Mouse (Mus musculus): ENCODE measurements around the gene Gja4. TPM values are rescaled to one million over a fixed set of nuclear protein-coding genes. Genes with fewer than 3 reads are reported as not detected.
A peak's percentile ranks its signal among the peaks of the same experiment; 100 is the strongest.

Gene Gja4
- polyA plus RNA-seq, 1 experiment from 2014 or later = 58.3 TPM

DNA sequence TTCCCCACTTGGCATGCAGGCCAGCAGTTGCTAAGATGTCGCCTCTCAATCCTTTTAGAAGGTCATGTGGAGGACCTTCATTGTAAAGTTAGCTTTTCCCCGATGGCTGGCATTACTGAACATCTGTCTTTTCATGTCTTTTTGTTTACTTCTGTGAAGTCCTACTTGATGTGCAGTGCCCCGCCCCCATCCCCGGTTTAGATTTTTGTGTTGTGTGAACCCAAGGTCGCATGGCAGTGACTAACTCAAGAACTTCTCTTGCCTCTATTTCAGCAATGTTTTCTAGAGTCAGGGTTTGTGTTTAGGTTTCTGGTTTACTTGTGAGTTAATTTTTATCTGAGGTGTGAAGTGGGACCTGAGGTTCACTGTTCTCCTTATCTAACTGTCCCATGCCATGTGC is 21.2 kb downstream of the Gja4 start:
- Histone ChIP-seq H3K4me3 (ENCODE audit: low read depth, low read length) (no peak overlapping the region), H3K9me3 (ENCODE audit: low read length) (no peaks in the 10 kb centered on the region), H3K4me1 (ENCODE audit: insufficient read depth, low read depth, low read length) (no peaks in the 10 kb centered on the region), H3K36me3 (ENCODE audit: insufficient read depth, low read length) (no peaks in the 10 kb centered on the region), H3K9ac (replicated peaks; ENCODE audit: low read depth) (no peak overlapping the region), H3K4me2 (replicated peaks; ENCODE audit: low read depth, low read length) (no peak overlapping the region), H3K27ac (ENCODE audit: low read length) (no peak overlapping the region), H3K27me3 (replicated peaks; ENCODE audit: insufficient read depth, low read length) (no peaks in the 10 kb centered on the region)
- ATAC-seq = no peak
- TF ChIP-seq CTCF (IDR thresholded peaks at IDR 0.05) (no peak), EP300 (IDR thresholded peaks at IDR 0.05) (no peak)
- no peak for DNase-seq (ENCODE audit: low spot score)
- WGBS = 50% methylated on average over 5 of the region's 5 CpGs

DNA sequence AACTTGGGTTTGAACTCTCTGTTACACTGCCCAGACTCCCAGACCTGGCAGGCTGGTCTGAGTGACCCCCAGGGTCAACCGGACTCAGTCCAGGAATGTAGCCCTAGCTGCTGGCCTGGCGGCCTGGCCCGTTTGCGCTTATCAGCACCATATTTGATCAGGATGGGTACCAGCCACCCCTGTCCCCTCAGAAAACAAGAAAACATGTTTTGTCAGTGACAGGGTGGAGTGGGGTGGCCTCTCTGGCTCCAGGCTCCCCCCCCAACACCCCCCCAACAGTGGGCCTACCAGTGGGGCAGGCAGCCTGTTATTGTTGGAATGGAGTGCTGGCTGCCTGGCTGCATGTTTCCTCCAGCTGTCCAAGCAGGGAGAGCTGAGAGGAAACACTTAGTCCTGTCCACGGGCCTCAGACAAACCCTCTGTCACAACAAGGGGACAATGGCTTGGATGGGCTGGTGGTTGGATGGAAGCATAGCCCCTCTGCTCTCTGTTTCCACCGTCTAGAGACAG is 24.7 kb downstream of the Gja4 start:
- ATAC-seq (no peak), DNase-seq (ENCODE audit: low spot score) (no peak)
- Histone ChIP-seq H3K27me3 (replicated peaks; ENCODE audit: insufficient read depth, low read length) (no peaks in the 10 kb centered on the region), H3K9me3 (ENCODE audit: low read length) (no peaks in the 10 kb centered on the region), H3K4me2 (replicated peaks; ENCODE audit: low read depth, low read length) (no peak overlapping the region), H3K36me3 (ENCODE audit: insufficient read depth, low read length) (no peaks in the 10 kb centered on the region), H3K4me1 (ENCODE audit: insufficient read depth, low read depth, low read length) (no peaks in the 10 kb centered on the region), H3K9ac (replicated peaks; ENCODE audit: low read depth) (no peak overlapping the region), H3K4me3 (ENCODE audit: low read depth, low read length) (no peak overlapping the region), H3K27ac (ENCODE audit: low read length) (no peak overlapping the region)
- no peak for TF ChIP-seq CTCF (IDR thresholded peaks at IDR 0.05)
- TF ChIP-seq EP300 (IDR thresholded peaks at IDR 0.05) = no peak
- 41% methylated on average over 6 of the region's 6 CpGs for WGBS

DNA sequence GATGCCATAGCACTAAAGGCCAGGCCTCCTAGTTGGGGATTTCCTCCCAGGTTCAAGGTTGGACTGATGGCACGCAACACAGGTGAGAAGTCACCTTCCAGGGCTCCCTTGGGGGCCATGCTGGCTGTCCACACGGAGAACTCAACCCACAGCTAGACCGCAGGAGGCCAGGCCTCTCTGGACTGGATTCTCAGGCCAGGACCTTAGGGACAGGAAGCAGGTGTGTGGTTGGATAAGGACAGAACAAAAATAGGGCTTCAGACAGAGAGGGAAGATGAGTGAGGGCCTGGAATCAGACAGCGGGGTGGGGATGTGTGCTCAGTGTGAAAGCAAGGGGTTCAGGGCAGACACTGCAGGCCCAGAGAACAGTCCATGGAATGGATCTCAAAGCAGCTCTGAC is 26.9 kb downstream of the Gja4 start:
- H3K27ac ChIP-seq (ENCODE audit: low read length) = no peak overlapping the region
- no peak overlapping the region for H3K4me2 ChIP-seq (replicated peaks; ENCODE audit: low read depth, low read length)

DNA sequence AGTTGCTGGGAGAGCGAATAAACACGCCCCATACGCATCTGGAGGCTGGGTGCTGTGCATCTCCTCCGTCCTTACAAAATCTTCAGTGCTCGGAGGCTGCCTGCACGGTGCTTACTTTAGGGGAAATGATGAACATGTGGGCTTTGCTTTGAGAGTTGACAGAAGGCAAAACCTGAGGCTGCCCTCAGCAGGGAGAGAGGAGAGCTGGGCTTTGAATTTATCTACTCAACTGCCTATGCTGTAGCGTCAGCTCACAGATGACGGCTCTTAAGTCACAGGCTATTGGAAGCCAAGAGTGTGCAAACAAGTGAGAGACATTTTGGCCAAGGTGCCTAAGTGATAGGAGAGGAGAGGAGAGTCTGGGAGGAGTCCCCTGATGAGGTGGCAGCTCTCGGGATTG is 34.6 kb downstream of the Gja4 start:
- Histone ChIP-seq H3K27me3 (replicated peaks; ENCODE audit: insufficient read depth, low read length) (no peaks in the 10 kb centered on the region), H3K9me3 (ENCODE audit: low read length) (no peaks in the 10 kb centered on the region), H3K9ac (replicated peaks; ENCODE audit: low read depth) (no peak overlapping the region), H3K27ac (ENCODE audit: low read length) (peak overlapping the region; percentile 57; the same call in 1 of the 2 replicates), H3K4me1 (ENCODE audit: insufficient read depth, low read depth, low read length) (no peaks in the 10 kb centered on the region), H3K4me3 (ENCODE audit: low read depth, low read length) (no peak overlapping the region), H3K36me3 (ENCODE audit: insufficient read depth, low read length) (no peaks in the 10 kb centered on the region), H3K4me2 (replicated peaks; ENCODE audit: low read depth, low read length) (no peak overlapping the region)
- ATAC-seq = no peak; the same call in 1 of the 2 replicates
- TF ChIP-seq EP300 (IDR thresholded peaks at IDR 0.05) (no peak), CTCF (IDR thresholded peaks at IDR 0.05) (no peak)
- WGBS = 64% methylated on average over 9 of the region's 9 CpGs
- DNase-seq (ENCODE audit: low spot score) = no peak

More for the DNA sequence above, 26.9 kb downstream of the Gja4 start:
- ATAC-seq (no peak), DNase-seq (ENCODE audit: low spot score) (no peak)
- no peaks in the 10 kb centered on the region for H3K36me3 ChIP-seq (ENCODE audit: insufficient read depth, low read length)
- no peaks in the 10 kb centered on the region for H3K4me1 ChIP-seq (ENCODE audit: insufficient read depth, low read depth, low read length)
- H3K27me3 ChIP-seq (replicated peaks; ENCODE audit: insufficient read depth, low read length) = no peaks in the 10 kb centered on the region
- no peak overlapping the region for H3K9ac ChIP-seq (replicated peaks; ENCODE audit: low read depth)
- no peak for TF ChIP-seq EP300 (IDR thresholded peaks at IDR 0.05)
- TF ChIP-seq CTCF (IDR thresholded peaks at IDR 0.05) = no peak
- no peak overlapping the region for H3K4me3 ChIP-seq (ENCODE audit: low read depth, low read length)
- 62% methylated on average over 4 of the region's 4 CpGs for WGBS
- H3K9me3 ChIP-seq (ENCODE audit: low read length) = no peaks in the 10 kb centered on the region

DNA sequence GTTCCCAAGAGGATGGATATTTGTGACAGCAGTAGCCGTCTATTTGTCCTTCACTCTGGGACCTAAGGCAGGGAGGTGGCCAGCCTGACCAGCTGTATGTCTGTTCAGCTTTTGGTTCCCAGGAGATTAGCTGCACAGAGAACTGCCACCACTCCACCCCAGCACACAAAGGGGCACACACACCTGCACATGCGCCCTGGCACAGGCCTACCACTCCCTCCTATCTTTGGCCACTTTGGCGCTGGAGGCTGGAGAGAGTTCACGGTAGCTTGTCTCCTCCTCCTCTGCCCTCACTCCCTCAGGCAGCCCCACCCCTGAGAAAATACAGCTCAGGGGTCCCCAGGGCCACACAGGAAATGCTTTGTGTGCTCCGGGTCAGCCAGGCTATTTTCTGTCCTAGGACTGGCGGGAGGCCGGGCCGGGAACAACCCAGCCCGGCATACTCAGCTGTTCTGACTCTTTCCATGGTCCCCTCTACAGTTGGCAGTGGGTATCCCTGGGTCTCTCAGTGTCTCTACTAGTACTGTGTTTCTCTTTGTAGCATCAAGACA is 35.3 kb downstream of the Gja4 start:
- H3K36me3 ChIP-seq (ENCODE audit: insufficient read depth, low read length) = no peaks in the 10 kb centered on the region
- 46% methylated on average over 9 of the region's 9 CpGs for whole genome bisulfite sequencing
- no peaks in the 10 kb centered on the region for H3K4me1 ChIP-seq (ENCODE audit: insufficient read depth, low read depth, low read length)
- H3K27ac ChIP-seq (ENCODE audit: low read length) = peak overlapping the region; percentile 57; the same call in 1 of the 2 replicates
- no peak overlapping the region for H3K9ac ChIP-seq (replicated peaks; ENCODE audit: low read depth)
- TF ChIP-seq EP300 (IDR thresholded peaks at IDR 0.05) = no peak
- no peak overlapping the region for H3K4me2 ChIP-seq (replicated peaks; ENCODE audit: low read depth, low read length)
- no peaks in the 10 kb centered on the region for H3K9me3 ChIP-seq (ENCODE audit: low read length)
- DNase-seq (ENCODE audit: low spot score) = peak; percentile 9
- ATAC-seq = peak; percentile 77
- H3K27me3 ChIP-seq (replicated peaks; ENCODE audit: insufficient read depth, low read length) = no peaks in the 10 kb centered on the region
- no peak overlapping the region for H3K4me3 ChIP-seq (ENCODE audit: low read depth, low read length)

DNA sequence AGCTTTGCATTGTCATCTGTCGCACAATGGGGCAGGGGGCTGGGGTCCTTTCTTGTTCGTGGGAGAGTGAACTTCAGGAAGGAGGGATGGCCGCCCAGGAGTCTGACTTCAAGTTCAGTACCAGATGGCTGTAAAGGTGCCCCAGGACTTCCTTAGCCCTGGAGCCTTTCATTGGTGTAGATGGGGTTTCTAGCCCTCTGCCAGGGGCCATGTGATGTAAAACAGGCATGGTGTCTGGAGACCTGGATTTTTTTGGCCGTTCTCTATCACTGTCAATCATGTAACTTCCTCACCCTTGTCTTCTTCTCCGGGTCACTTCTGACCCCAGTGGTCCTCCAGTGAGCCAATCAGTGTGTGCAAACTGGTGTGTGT is 49.7 kb downstream of the Gja4 start:
- TF ChIP-seq EP300 (IDR thresholded peaks at IDR 0.05) (no peak), CTCF (IDR thresholded peaks at IDR 0.05) (no peak)
- Histone ChIP-seq H3K4me1 (ENCODE audit: insufficient read depth, low read depth, low read length) (peaks cover 7% of the 10 kb centered on the region; the same call in 1 of the 2 replicates), H3K9me3 (ENCODE audit: low read length) (no peaks in the 10 kb centered on the region), H3K36me3 (ENCODE audit: insufficient read depth, low read length) (no peaks in the 10 kb centered on the region), H3K27ac (ENCODE audit: low read length) (peak overlapping the region; percentile 73), H3K9ac (replicated peaks; ENCODE audit: low read depth) (no peak overlapping the region), H3K4me2 (replicated peaks; ENCODE audit: low read depth, low read length) (no peak overlapping the region), H3K27me3 (replicated peaks; ENCODE audit: insufficient read depth, low read length) (no peaks in the 10 kb centered on the region), H3K4me3 (ENCODE audit: low read depth, low read length) (no peak overlapping the region)
- ATAC-seq (no peak), DNase-seq (ENCODE audit: low spot score) (no peak)
- 60% methylated on average over 5 of the region's 5 CpGs for WGBS
